Mouse (Mus musculus) testis, postnatal 10 days (tissue): ENCODE measurements around the gene Gjc1.

ENCODE experiments used
- DNase-seq: peaks from one replicate; pipeline ENCODE4 v3.0.0; 2021; ENCODE audit warnings: low spot score

Gene Gjc1

GRCm38 (mm10) chr11:102771916-102772714, 47.4 kb downstream of the Gjc1 start:
- DNase-seq, result peak; percentile 39

GRCm38 (mm10) chr11:102770662-102771435, 48.7 kb downstream of the Gjc1 start:
- peak; percentile 41 for DNase-seq

GRCm38 (mm10) chr11:102769993-102770661, 49.4 kb downstream of the Gjc1 start:
- DNase-seq, result no peak

GRCm38 (mm10) chr11:102769141-102769540, 50.4 kb downstream of the Gjc1 start:
- peak; percentile 45 for DNase-seq

- peak; percentile 41 for DNase-seq
These were observed 52.3 kb downstream of the Gjc1 start for GRCm38 (mm10) chr11:102767055-102767670.

- peak; percentile 40 for DNase-seq
These were observed 54.1 kb downstream of the Gjc1 start for GRCm38 (mm10) chr11:102765416-102765815.

- peak; percentile 38 for DNase-seq
These were observed 56.3 kb downstream of the Gjc1 start for GRCm38 (mm10) chr11:102763009-102763767.

GRCm38 (mm10) chr11:102762248-102762647, 57.3 kb downstream of the Gjc1 start:
- no peak for DNase-seq

GRCm38 (mm10) chr11:102761309-102762210, 57.9 kb downstream of the Gjc1 start, which contains the start of gene Adam11:
Adam11 (plus strand) TSS chr11:102761439.
- DNase-seq, result peak; percentile 55

GRCm38 (mm10) chr11:102760805-102761308, 58.6 kb downstream of the Gjc1 start:
- DNase-seq, result no peak

GRCm38 (mm10) chr11:102758977-102759376, 60.5 kb downstream of the Gjc1 start:
- DNase-seq, result peak; percentile 49

- no peak for DNase-seq
These were observed 64.1 kb downstream of the Gjc1 start for GRCm38 (mm10) chr11:102755391-102755790.

- no peak for DNase-seq
These were observed 65.1 kb downstream of the Gjc1 start for GRCm38 (mm10) chr11:102754416-102754815.

GRCm38 (mm10) chr11:102753591-102754324, 65.7 kb downstream of the Gjc1 start:
- DNase-seq, result peak; percentile 45

GRCm38 (mm10) chr11:102752896-102753590, 66.5 kb downstream of the Gjc1 start:
- DNase-seq, result peak; percentile 42

- DNase-seq, result no peak
These were observed 69.8 kb downstream of the Gjc1 start for GRCm38 (mm10) chr11:102749712-102750111.
